Mouse (Mus musculus): ENCODE results near the gene Jph4. TPM values are rescaled to one million over a fixed set of nuclear protein-coding genes. Genes with fewer than 3 reads are reported as not detected.

Jph4 gene
- polyA plus RNA-seq, 1 experiment from 2014 or later = 2.1 TPM

DNA sequence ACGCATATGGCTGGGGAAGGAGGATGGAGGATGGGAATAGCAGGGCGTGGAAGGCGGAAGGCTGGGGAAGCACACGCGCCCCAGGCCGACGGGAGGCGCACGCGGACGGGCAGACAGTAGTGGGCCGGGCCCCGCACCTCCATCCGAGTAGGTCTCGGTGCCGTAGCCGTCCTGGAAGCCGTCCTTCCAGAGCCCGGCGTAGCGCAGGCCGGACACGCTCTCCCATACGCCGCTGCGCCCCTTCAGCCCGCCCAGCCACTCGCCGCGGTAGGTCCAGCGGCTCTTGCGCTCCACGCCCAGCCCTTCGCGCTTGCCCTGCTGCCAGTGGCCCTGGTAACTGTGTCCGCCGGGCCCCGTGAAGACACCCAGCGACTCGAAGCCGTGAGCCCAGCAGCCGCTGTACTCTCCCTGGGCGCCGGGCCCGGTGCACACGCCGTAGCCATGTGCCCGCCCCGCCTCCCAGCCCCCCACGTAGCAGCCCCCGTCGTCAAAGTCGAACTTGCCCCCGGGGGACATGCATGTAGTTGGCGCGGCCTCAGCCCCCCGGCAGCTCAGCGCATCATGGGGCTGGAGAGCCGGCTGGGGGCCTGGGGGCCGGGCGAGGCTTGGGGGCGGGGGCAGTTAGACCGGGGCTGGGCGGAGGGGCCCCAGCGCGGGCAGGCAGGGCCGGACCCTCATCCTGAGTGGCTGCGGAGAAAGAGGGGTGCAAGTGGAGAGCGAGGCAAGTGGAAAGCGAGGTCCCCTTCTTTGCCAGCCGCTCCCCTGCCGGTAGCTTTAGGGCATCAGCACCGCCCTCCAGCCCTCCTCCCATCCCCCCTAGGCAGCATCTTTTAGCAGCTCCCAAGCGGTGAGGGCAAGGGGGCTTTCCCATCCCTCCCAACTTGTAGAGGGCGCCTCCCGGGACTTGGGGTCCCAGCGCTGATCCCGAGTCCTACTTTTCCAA, 1.7 kb downstream of the Jph4 start:
- under 1% methylated on average over 75 of the region's 78 CpGs for WGBS
- ATAC-seq (ENCODE audit: insufficient read depth, low FRiP score, low read depth) = peak; percentile 63
- H3K9ac ChIP-seq = peak overlapping the region; percentile 33; the same call in 1 of the 2 replicates
- H3K27me3 ChIP-seq (replicated peaks) = peaks cover 46% of the 10 kb centered on the region
- peak overlapping the region; percentile 99 for H3K4me2 ChIP-seq
- no peaks in the 10 kb centered on the region for H3K9me3 ChIP-seq
- H3K4me3 ChIP-seq (replicated peaks) = peak overlapping the region; percentile 56
- no peaks in the 10 kb centered on the region for H3K36me3 ChIP-seq
- peaks cover 29% of the 10 kb centered on the region for H3K4me1 ChIP-seq
- H3K27ac ChIP-seq = no peak overlapping the region

DNA sequence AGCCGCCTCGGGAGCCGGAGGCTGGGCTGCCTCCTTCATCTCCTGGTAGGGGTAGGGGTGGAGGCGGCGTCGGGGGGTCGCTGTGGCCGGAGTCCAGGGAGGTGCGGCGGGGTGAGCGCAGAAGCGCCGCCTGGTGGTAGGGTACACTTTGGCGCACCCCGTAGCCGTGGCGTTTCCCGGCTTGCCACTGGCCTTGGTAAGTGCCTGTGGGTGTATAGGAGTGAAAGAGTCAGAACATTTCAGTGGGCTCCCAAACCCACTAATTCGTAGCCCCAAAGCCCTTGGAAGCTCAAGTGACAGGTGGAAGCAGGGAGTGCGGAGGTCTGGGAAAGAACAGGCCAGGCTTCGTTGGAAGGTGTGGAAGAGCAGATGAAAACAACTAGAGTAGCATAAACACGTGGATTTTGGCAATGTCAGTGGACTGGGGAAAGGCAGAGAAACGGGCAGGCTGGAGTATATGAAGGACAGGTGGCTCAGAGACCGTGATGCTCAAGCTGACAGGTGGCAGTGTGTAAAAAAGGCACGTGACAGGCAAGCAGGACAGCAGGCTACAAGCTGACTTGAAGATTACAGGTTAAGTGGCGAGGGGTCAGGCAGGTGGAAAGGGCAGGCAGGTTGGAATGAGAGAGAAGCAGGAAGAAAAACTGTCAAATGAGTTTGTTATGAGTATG, 2.6 kb downstream of the Jph4 start:
- Histone ChIP-seq H3K4me1 (peaks cover 36% of the 10 kb centered on the region), H3K9me3 (no peaks in the 10 kb centered on the region), H3K27ac (no peak overlapping the region), H3K27me3 (replicated peaks) (peaks cover 48% of the 10 kb centered on the region), H3K4me3 (replicated peaks) (peak overlapping the region; percentile 56), H3K4me2 (peak overlapping the region; percentile 99), H3K9ac (no peak overlapping the region), H3K36me3 (no peaks in the 10 kb centered on the region)
- 6% methylated on average over 26 of the region's 26 CpGs for WGBS
- no peak for ATAC-seq (ENCODE audit: insufficient read depth, low FRiP score, low read depth)

DNA sequence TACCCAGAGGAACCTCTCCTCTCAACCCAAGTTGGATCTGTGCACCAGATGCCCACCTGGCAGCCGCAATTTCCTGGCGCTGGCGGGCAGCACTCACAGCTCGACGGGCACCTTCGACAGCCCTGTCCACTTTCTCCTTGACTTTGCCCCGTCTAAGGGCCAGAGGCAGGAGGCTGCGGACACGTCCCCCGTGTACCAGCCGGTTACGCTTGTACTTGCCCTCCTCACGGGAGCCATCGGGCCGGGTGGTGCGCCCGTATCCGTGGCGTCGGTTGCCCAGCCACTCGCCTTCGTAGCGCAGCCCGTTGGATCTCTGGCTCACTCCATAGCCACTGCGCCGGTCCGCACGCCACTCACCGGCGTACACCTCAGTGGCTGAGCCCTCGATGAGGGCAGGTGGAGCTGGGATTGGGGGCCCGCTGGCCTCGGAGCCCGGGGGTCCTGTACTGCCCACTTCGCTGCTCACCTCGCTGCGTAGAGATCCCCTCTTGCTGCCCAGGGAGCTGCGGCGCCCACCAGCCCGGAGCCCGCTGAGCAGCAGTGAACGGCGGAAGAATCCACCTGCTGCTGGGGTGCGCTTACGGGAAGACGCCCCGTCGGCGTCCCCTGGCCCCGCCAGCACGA, 3.3 kb downstream of the Jph4 start:
- Histone ChIP-seq H3K4me1 (peaks cover 38% of the 10 kb centered on the region), H3K9ac (no peak overlapping the region), H3K9me3 (no peaks in the 10 kb centered on the region), H3K4me3 (replicated peaks) (peak overlapping the region; percentile 56; the same call in 1 of the 2 replicates), H3K36me3 (no peaks in the 10 kb centered on the region), H3K27me3 (replicated peaks) (peaks cover 48% of the 10 kb centered on the region), H3K4me2 (peak overlapping the region; percentile 99), H3K27ac (no peak overlapping the region)
- no peak for ATAC-seq (ENCODE audit: insufficient read depth, low FRiP score, low read depth)
- WGBS = 65% methylated on average over 51 of the region's 51 CpGs

DNA sequence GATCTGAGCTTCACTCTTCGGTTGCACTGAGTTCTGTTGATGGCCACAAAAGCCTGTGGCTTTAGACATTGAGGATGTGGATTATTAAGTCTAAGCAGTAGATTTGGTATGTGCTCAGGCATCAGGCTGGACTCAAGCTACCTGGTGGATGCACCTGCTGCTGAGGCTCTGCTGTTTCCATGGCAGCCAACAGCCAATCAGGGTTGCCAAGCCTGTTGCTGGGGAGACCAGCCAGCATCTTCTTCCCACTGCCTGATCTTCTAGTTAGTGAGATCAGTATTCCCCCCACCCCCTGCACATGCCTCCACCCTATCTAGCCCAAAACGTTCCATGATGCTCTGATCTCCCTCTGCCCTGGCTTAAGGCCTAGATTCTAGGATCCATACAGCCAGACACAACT, 5.0 kb downstream of the Jph4 start:
- no peaks in the 10 kb centered on the region for H3K36me3 ChIP-seq
- H3K4me1 ChIP-seq = peaks cover 44% of the 10 kb centered on the region
- H3K9me3 ChIP-seq = no peaks in the 10 kb centered on the region
- H3K4me3 ChIP-seq (replicated peaks) = no peak overlapping the region
- ATAC-seq (ENCODE audit: insufficient read depth, low FRiP score, low read depth) = no peak
- 68% methylated on average over 2 of the region's 2 CpGs for WGBS
- H3K27me3 ChIP-seq (replicated peaks) = peaks cover 44% of the 10 kb centered on the region
- H3K4me2 ChIP-seq = no peak overlapping the region
- no peak overlapping the region for H3K9ac ChIP-seq
- no peak overlapping the region for H3K27ac ChIP-seq

DNA sequence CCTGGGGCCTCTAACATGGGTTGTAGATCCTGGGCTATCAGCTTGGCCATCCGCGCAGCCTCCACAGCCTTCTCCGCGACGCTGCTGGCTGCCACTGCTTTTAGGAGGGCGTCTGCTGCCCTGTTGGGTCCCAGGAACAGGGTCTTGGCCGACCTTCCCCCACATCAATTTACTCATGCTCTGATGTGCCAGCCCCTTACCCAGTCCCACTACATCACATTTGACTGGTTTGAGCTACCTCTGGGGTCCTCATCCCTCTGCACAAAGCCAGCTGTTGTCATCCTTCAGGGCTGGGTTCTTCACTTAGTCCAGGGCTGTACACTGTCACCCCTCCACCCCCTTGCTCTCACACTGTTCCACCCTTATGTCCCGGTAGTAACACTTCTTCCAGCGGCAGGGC, 6.7 kb downstream of the Jph4 start:
- no peak overlapping the region for H3K9ac ChIP-seq
- 42% methylated on average over 9 of the region's 9 CpGs for whole genome bisulfite sequencing
- H3K4me1 ChIP-seq = peaks cover 43% of the 10 kb centered on the region
- H3K4me3 ChIP-seq (replicated peaks) = no peak overlapping the region
- H3K36me3 ChIP-seq = no peaks in the 10 kb centered on the region
- peaks cover 30% of the 10 kb centered on the region for H3K27me3 ChIP-seq (replicated peaks)
- no peak for ATAC-seq (ENCODE audit: insufficient read depth, low FRiP score, low read depth)
- H3K9me3 ChIP-seq = no peaks in the 10 kb centered on the region
- no peak overlapping the region for H3K27ac ChIP-seq
- H3K4me2 ChIP-seq = no peak overlapping the region

DNA sequence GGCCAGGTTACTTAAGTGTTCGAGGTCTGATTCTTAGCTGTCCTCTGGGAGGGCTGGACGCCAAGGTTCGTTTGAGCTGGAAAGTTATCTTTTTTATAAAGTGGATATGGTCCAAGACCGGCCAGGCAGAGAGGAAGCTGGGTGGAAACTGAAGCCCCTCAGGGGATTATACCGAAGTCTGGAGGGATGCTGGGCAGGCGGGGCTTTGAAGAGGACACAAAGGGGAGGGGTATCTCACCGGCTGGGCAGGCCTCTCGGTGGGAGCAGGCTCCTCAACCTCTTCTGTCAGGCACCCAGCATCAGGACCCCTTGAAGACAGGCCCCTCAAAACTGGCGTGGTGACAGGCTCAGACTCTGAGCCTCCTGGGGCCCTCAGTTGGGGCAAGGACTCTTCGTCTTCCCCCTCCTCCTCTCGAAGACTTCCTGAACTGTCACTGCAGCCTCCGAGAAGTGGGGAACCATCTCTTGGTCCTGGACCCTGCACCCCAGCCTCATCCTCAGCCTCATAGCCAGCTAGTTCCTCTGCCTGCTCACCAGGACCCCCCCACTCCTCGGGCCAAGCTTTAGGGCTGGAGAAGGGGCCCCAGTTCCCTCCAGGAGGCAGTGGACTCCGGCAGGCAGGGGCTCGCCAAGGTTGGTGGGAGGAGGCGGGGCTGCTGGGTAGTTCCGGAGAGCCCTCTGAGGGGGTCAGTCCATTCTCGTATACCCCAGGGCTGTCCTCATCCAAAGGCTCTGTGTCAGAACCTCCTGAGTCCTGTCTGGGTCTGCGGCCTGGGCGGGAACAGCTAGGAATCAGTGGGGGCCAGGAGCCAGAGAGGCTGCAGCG, 7.5 kb downstream of the Jph4 start:
- H3K36me3 ChIP-seq = no peaks in the 10 kb centered on the region
- no peak overlapping the region for H3K9ac ChIP-seq
- H3K27ac ChIP-seq = no peak overlapping the region
- H3K4me3 ChIP-seq (replicated peaks) = no peak overlapping the region
- peaks cover 41% of the 10 kb centered on the region for H3K4me1 ChIP-seq
- ATAC-seq (ENCODE audit: insufficient read depth, low FRiP score, low read depth) = no peak
- no peaks in the 10 kb centered on the region for H3K9me3 ChIP-seq
- 15% methylated on average over 21 of the region's 21 CpGs for WGBS
- peaks cover 26% of the 10 kb centered on the region for H3K27me3 ChIP-seq (replicated peaks)
- no peak overlapping the region for H3K4me2 ChIP-seq

DNA sequence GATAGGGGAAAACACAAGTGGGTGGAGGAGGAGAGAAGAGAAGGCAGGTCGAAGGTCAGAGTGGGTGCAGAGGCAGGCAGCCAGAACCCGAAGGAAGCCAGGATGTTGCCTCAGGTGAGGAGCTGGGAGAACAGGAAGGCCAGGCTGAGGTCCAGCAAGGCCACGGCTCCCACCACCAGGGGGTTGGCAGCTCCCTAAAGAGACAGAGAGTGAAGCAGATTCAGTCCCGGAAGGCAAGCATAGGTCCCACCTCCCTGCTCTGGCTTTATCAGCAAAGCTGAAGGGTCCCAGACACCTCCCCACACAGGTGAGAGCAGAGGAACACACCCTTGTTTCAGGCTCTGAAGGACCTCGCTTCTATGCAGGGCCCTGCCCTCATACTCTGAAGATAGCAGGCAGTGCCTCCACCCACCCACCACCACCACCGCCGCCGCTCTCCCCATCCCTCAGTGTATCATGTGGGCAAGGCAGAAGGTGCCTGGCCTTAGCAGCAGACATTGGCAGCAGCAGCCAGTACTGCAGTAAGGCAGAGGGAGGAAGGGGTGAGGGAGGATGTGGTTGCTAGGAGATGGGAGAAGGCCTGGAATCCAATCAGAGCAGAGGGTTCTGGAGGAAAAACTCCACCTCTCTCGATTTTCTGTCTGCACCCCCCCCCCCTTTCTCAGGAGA, 8.4 kb downstream of the Jph4 start:
- Histone ChIP-seq H3K9ac (no peak overlapping the region), H3K27ac (no peak overlapping the region), H3K4me2 (no peak overlapping the region), H3K27me3 (replicated peaks) (peaks cover 17% of the 10 kb centered on the region), H3K36me3 (no peaks in the 10 kb centered on the region), H3K4me1 (peaks cover 34% of the 10 kb centered on the region), H3K4me3 (replicated peaks) (no peak overlapping the region), H3K9me3 (no peaks in the 10 kb centered on the region)
- ATAC-seq (ENCODE audit: insufficient read depth, low FRiP score, low read depth) = peak; percentile 14; the same call in 1 of the 2 replicates
- WGBS = 36% methylated on average over 9 of the region's 9 CpGs

DNA sequence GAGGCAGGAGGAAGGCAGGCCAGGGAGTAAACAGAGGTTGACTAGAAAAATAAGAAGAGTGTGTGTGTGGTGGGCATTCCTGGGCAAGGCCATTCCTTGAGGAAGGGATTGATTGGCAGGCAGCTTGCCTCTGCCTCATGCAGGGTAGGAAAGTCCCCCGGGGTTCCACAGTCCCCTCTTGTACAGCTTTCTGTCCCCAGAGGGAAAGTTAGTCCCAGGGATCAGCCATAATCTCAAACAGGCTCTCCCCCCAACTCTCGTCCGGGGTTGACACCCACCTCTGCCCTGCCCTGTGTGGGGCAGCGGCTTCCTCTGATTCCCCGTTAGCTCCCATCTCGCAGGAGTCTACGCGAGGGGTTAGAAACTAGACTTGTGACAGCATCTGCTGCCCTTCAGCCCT, 9.7 kb downstream of the Jph4 start:
- Histone ChIP-seq H3K9me3 (no peaks in the 10 kb centered on the region), H3K36me3 (no peaks in the 10 kb centered on the region), H3K4me1 (peaks cover 34% of the 10 kb centered on the region), H3K4me3 (replicated peaks) (no peak overlapping the region), H3K4me2 (peak overlapping the region; percentile 95; the same call in 1 of the 2 replicates), H3K9ac (no peak overlapping the region), H3K27ac (no peak overlapping the region), H3K27me3 (replicated peaks) (peaks cover 14% of the 10 kb centered on the region; the same call in 1 of the 2 replicates)
- WGBS = 77% methylated on average over 8 of the region's 8 CpGs
- ATAC-seq (ENCODE audit: insufficient read depth, low FRiP score, low read depth) = no peak

DNA sequence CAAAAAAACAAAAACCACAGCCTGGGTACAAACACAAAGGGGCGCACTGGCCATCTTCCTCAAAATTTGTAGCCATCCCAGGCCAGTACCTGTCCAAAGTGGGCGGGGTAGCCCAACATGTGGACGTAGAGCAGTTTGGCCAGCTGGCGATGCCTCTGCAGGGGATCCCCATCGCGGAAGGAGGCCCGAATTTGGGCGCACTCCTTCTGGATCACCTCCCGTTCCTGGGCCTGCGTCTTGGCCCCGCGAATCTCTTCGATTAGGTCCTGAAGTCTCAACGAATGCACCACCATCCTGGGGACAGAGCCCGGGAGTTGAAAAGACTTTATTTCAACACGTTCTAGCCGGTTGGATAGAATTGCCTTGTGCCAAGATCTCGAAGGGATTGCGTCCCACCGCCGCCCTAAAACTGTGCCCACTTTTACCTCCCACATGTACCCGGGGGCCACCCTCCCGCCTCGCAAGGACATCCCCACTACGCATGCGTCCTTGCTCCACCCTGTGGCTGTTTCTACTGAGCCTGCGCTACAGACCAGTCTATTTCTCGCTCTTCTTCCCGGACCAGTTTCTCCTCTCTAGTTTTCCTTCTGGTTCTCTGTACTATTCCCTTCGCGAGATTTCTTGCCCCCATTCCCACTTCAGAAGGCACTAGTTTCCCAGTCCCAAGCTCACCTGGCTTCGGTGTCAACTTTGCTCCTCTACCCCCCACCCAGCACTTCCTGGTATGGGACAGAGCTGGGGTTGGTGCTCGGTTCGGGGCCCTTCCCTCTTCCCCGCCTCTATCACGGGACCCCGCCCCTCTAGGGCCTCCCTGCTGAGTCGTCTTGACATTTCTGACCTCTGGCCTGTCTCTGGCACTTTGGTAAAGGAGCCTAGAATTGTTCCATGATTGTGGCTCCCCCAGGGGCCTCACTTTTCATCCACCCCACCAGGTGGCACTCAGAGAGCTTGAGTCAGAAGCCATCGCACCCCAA, 10.6 kb downstream of the Jph4 start, which contains the start of gene Ap1g2:
TSS of gene Ap1g2 (minus strand) at position 758 of the 974 bp plus-strand sequence.
- peak within 1 kb of the TSS; percentile 83 for H3K27ac ChIP-seq
- peak within 1 kb of the TSS; percentile 65; the same call in 1 of the 2 replicates for H3K9ac ChIP-seq
- under 1% methylated on average over 39 of the region's 39 CpGs for WGBS
- peak within 1 kb of the TSS; percentile 95 for H3K4me2 ChIP-seq
- H3K4me1 ChIP-seq = peaks cover 34% of the 10 kb centered on the region
- H3K27me3 ChIP-seq (replicated peaks) = 0 out of 2 replicates have a peak, but pooled peaks cover 10% of the 10 kb centered on the region
- peak within 1 kb of the TSS; percentile 56 for H3K4me3 ChIP-seq (replicated peaks)
- no peaks in the 10 kb centered on the region for H3K9me3 ChIP-seq
- peak; percentile 78 for ATAC-seq (ENCODE audit: insufficient read depth, low FRiP score, low read depth)
- no peaks in the 10 kb centered on the region for H3K36me3 ChIP-seq

DNA sequence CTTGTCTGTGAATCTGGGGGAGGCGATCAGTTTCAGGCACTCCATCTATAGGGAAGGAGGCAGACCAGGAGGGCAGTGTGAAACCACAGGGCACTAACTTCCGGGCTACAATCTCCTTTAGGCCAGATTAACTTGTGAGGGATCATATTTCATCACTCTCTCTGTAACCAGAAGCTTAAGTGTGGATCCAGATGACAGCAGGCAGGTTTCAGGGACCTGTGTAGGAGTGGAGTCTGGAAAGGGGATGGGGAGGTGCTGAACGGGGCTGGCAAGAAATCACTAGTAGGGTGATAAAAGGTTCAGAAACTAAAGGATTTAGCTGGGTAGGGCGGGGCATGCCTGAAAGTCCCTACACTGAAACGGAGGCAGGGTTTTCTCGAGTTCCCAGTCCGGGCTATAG, 11.3 kb downstream of the Jph4 start:
- Histone ChIP-seq H3K4me2 (peak overlapping the region; percentile 95), H3K9ac (peak overlapping the region; percentile 65; the same call in 1 of the 2 replicates), H3K27me3 (replicated peaks) (0 out of 2 replicates have a peak, but pooled peaks cover 5% of the 10 kb centered on the region), H3K9me3 (no peaks in the 10 kb centered on the region), H3K4me1 (peaks cover 34% of the 10 kb centered on the region), H3K4me3 (replicated peaks) (peak overlapping the region; percentile 56), H3K36me3 (peaks cover 6% of the 10 kb centered on the region; the same call in 1 of the 2 replicates), H3K27ac (peak overlapping the region; percentile 83)
- no peak; the same call in 1 of the 2 replicates for ATAC-seq (ENCODE audit: insufficient read depth, low FRiP score, low read depth)
- WGBS = 12% methylated on average over 7 of the region's 7 CpGs
